8 mouse cellular contexts compared by ENCODE assay signal in the genomic region with DNA sequence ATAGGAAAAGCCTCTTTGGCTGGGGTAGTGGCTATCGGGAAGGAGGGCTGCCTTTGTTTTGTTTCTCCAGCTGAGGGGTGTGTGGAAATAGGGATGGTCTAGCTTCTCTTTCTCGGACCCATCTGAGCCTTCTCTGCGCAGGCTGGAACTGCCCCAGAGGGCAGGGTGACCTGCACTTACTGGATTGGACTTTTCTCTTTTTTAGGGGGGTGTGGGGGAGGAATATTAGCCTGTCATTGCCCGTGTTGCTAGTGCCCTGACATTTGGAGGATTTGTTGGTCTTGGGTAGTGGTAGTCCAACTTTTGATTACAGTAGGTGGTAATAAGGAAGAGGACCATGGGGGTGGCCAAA. TPM values are rescaled to one million over a fixed set of nuclear protein-coding genes. Genes with fewer than 3 reads are reported as not detected.
A peak's percentile ranks its signal among the peaks of the same experiment; 100 is the strongest.
DNase-seq lines count a peak whose midpoint lies in the region; ATAC-seq and TF ChIP-seq lines count a peak whose summit lies in the region.

No protein-coding gene starts in this region.

- TF ChIP-seq POLR2A in kidney, adult 2 months (IDR thresholded peaks at IDR 0.05; ENCODE audit: low read depth, low read length) = no peak

- TF ChIP-seq EP300 in lung, postnatal 0 days (IDR thresholded peaks at IDR 0.05) = no peak

- peak overlapping the region; percentile 95 for H3K9ac ChIP-seq in lung, postnatal 0 days (replicated peaks; ENCODE audit: low read depth)

- no peaks in the 10 kb centered on the region for H3K36me3 ChIP-seq in kidney, adult 2 months (ENCODE audit: control insufficient read depth, insufficient read depth, low read length)
- no peaks in the 10 kb centered on the region for H3K36me3 ChIP-seq in lung, postnatal 0 days (ENCODE audit: insufficient read depth, low read length)

- H3K4me2 ChIP-seq in lung, postnatal 0 days (replicated peaks; ENCODE audit: low read depth, low read length) = peak overlapping the region; percentile 65

- peak; percentile 24 to 32 for DNase-seq in layer of hippocampus, postnatal 14 days (ENCODE audit: low spot score in 2 of 2)
- DNase-seq in layer of hippocampus, adult 9-10 months (ENCODE audit: low spot score) = no peak
- DNase-seq in cerebellum, adult 8-10 months = peak; percentile 39
- DNase-seq in kidney, adult 2 months = peak; percentile 84
- DNase-seq in lung, postnatal 0 days (ENCODE audit: low spot score) = peak; percentile 61
- DNase-seq in spleen, postnatal 10 days (ENCODE audit: low spot score in 2 of 2) = peak; percentile 59 to 68
- DNase-seq in right cerebral cortex, postnatal 36 days (ENCODE audit: low spot score in 2 of 2) = no peak

- no peaks in the 10 kb centered on the region; the same call in 1 of the 2 replicates for H3K4me1 ChIP-seq in kidney, adult 2 months (ENCODE audit: control insufficient read depth, insufficient read depth, low read length)
- H3K4me1 ChIP-seq in lung, postnatal 0 days (ENCODE audit: insufficient read depth, low read depth, low read length) = peaks cover 5% of the 10 kb centered on the region; the same call in 1 of the 2 replicates

- WGBS in kidney, adult 2 months = 0% methylated on average over 4 of the region's 4 CpGs
- 0% methylated on average over 4 of the region's 4 CpGs for WGBS in lung, postnatal 0 days

- ATAC-seq in granulocyte monocyte progenitor cell, adult 5-6 weeks (replicated peaks; ENCODE audit: poor library complexity, severe bottlenecking) = peak; percentile 19
- no peak for ATAC-seq in lung, postnatal 0 days

- H3K27me3 ChIP-seq in kidney, adult 2 months (replicated peaks; ENCODE audit: control insufficient read depth, insufficient read depth, low read length) = no peaks in the 10 kb centered on the region
- no peaks in the 10 kb centered on the region for H3K27me3 ChIP-seq in lung, postnatal 0 days (replicated peaks; ENCODE audit: insufficient read depth, low read length)

- H3K9me3 ChIP-seq in lung, postnatal 0 days (ENCODE audit: low read length) = no peaks in the 10 kb centered on the region

- TF ChIP-seq CTCF in kidney, adult 2 months (conservative IDR thresholded peaks at IDR 0.05; ENCODE audit: insufficient read depth, insufficient read length, low read depth, low read length) = no peak
- TF ChIP-seq CTCF in lung, postnatal 0 days (IDR thresholded peaks at IDR 0.05) = no peak

- peak overlapping the region; percentile 88 for H3K27ac ChIP-seq in kidney, adult 2 months (ENCODE audit: insufficient read depth, low read depth, low read length)
- peak overlapping the region; percentile 98 for H3K27ac ChIP-seq in lung, postnatal 0 days (ENCODE audit: low read length)

- H3K4me3 ChIP-seq in kidney, adult 2 months (ENCODE audit: insufficient read depth, low read depth, low read length) = peak overlapping the region; percentile 77
- H3K4me3 ChIP-seq in lung, postnatal 0 days (ENCODE audit: low read depth, low read length) = peak overlapping the region; percentile 92

RNA-seq across cellular contexts. Expression of a gene that starts 0.9 kb away (rescaled TPM):
- total RNA-seq in layer of hippocampus, postnatal 14 days (2021) = 10 to 100 TPM; 77.6 to 78.2 TPM
- 135 and 142 TPM in 2 replicates for total RNA-seq in granulocyte monocyte progenitor cell, adult 5-6 weeks (2014; fragmentation: Nextera tagmentation)
- total RNA-seq in granulocyte monocyte progenitor cell, adult 5-6 weeks (2017) = 26.7 and 28.1 TPM in 2 replicates
- polyA plus RNA-seq in kidney, adult 2 months (2012; rRNA removed) = 59.7 and 67.4 TPM in 2 replicates
- polyA plus RNA-seq in lung, postnatal 0 days (2015; fragmentation: Nextera tagmentation; extraction: Ambion mirVana) = 77.9 and 81.6 TPM in 2 replicates

RNA-seq across cellular contexts. Expression of a gene that starts 12.2 kb away (rescaled TPM):
- total RNA-seq in layer of hippocampus, postnatal 14 days (2021) = 10 to 100 TPM; 90.4 to 95.1 TPM
- total RNA-seq in granulocyte monocyte progenitor cell, adult 5-6 weeks (2014; fragmentation: Nextera tagmentation) = 33.0 and 37.3 TPM in 2 replicates
- 22.4 and 45.9 TPM in 2 replicates for total RNA-seq in granulocyte monocyte progenitor cell, adult 5-6 weeks (2017)
- 29.0 and 29.3 TPM in 2 replicates for polyA plus RNA-seq in kidney, adult 2 months (2012; rRNA removed)
- 5.3 and 6.9 TPM in 2 replicates for polyA plus RNA-seq in lung, postnatal 0 days (2015; fragmentation: Nextera tagmentation; extraction: Ambion mirVana)

RNA-seq across cellular contexts. Expression of a gene that starts 38.4 kb away (rescaled TPM):
- under 1 TPM in 1 of 2 experiments, not detected in 1; 0.18 TPM for total RNA-seq in layer of hippocampus, postnatal 14 days (2021)
- not detected in 2 replicates for total RNA-seq in granulocyte monocyte progenitor cell, adult 5-6 weeks (2014; fragmentation: Nextera tagmentation)
- not detected in 2 replicates for total RNA-seq in granulocyte monocyte progenitor cell, adult 5-6 weeks (2017)
- polyA plus RNA-seq in kidney, adult 2 months (2012; rRNA removed) = 311 and 352 TPM in 2 replicates
- polyA plus RNA-seq in lung, postnatal 0 days (2015; fragmentation: Nextera tagmentation; extraction: Ambion mirVana) = 8.7 and 15.3 TPM in 2 replicates

Comparison
In these comparisons a context has a peak if more than half of its experiments do, and no peak if none do; other contexts are left out.
1. DNase-seq: peak in layer of hippocampus, postnatal 14 days (2 of 2), cerebellum, adult 8-10 months (single experiment), kidney, adult 2 months (single experiment), lung, postnatal 0 days (single experiment) and spleen, postnatal 10 days (2 of 2); none in layer of hippocampus, adult 9-10 months (single experiment) and right cerebral cortex, postnatal 36 days (0 of 2).